Mouse (Mus musculus): Measurements from ENCODE around the gene Hkdc1. TPM values are rescaled to one million over a fixed set of nuclear protein-coding genes. Genes with fewer than 3 reads are reported as not detected.
"Not testable (repeated sequence)": the region's sequence is repeated elsewhere in the genome, so short reads cannot be mapped to it uniquely, and the experiment has no call there.

Hkdc1 gene
- total RNA-seq (2021) (not detected), polyA plus RNA-seq (2012; rRNA removed) (not detected in 2 replicates)
- long read RNA-seq, result 0 reads

DNA sequence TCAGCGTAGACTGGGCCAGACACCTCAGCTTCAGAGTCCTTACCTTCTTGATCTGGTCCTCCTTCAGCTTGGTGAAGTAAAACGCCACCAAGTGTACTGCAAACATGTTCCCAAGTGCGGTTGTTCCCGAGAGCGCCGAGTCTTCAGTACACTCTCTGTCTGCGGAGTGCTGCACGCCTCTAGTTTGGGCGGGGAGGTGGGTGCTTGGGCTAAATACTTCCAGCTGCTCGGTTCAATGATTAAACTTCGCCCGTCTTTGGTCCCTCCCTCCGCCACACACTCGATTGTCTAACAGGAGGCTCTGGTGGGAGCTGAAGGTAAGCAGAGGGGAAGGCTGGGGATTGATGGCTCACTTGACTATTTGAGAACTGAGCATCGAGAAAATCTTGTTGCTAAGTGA is at the start of gene Hkdc1:
Gene Hkdc1 (minus strand): TSS at position 237 of the 400 bp plus-strand sequence.
- WGBS, result 66% methylated on average over 15 of the region's 15 CpGs
- no peak within 1 kb of the TSS for H3K4me3 ChIP-seq
- no peak within 1 kb of the TSS for H3K27ac ChIP-seq
- intact Hi-C loops (cut with DNase I), result no loop called here
- H3K9ac ChIP-seq (ENCODE audit: low read depth, low read length), result no peak within 1 kb of the TSS
- H3K36me3 ChIP-seq (ENCODE audit: control insufficient read depth, insufficient read depth, low read length), result no peaks in the 10 kb centered on the region
- no peaks in the 10 kb centered on the region for H3K79me2 ChIP-seq (replicated peaks; ENCODE audit: control insufficient read depth, insufficient read depth, low read length)
- TF ChIP-seq EP300 (IDR thresholded peaks at IDR 0.05; ENCODE audit: insufficient read depth, low read depth, low read length) (no peak), POLR2A (IDR thresholded peaks at IDR 0.05; ENCODE audit: insufficient read depth, low read depth, low read length) (no peak), CTCF (IDR thresholded peaks at IDR 0.05) (no peak)
- DNase-seq, result no peak
- no peaks in the 10 kb centered on the region for H3K4me1 ChIP-seq (ENCODE audit: control insufficient read depth, insufficient read depth, low read length)
- H3K27me3 ChIP-seq (ENCODE audit: control insufficient read depth, insufficient read depth, low read length), result no peaks in the 10 kb centered on the region

GRCm38 (mm10) chr10:62471105-62471504 is 48.8 kb upstream of the Hkdc1 start:
- no peak overlapping the region for H3K27ac ChIP-seq
- WGBS, result 39% methylated on average over 5 of the region's 5 CpGs
- no peak overlapping the region for H3K4me3 ChIP-seq
- no peaks in the 10 kb centered on the region; the same call in 1 of the 2 replicates for H3K36me3 ChIP-seq (ENCODE audit: control insufficient read depth, insufficient read depth, low read length)
- no peak overlapping the region for H3K9ac ChIP-seq (ENCODE audit: low read depth, low read length)
- intact Hi-C loops (cut with DNase I), result no loop called here
- no peaks in the 10 kb centered on the region for H3K27me3 ChIP-seq (ENCODE audit: control insufficient read depth, insufficient read depth, low read length)
- H3K79me2 ChIP-seq (replicated peaks; ENCODE audit: control insufficient read depth, insufficient read depth, low read length), result peaks cover 1% of the 10 kb centered on the region
- no peak for TF ChIP-seq CTCF (IDR thresholded peaks at IDR 0.05)
- no peak for TF ChIP-seq POLR2A (IDR thresholded peaks at IDR 0.05; ENCODE audit: insufficient read depth, low read depth, low read length)
- TF ChIP-seq EP300 (IDR thresholded peaks at IDR 0.05; ENCODE audit: insufficient read depth, low read depth, low read length), result no peak
- no peak for DNase-seq
- no peaks in the 10 kb centered on the region for H3K4me1 ChIP-seq (ENCODE audit: control insufficient read depth, insufficient read depth, low read length)

- Histone ChIP-seq H3K27me3 (ENCODE audit: control insufficient read depth, insufficient read depth, low read length) (no peaks in the 10 kb centered on the region), H3K9ac (ENCODE audit: low read depth, low read length) (no peak overlapping the region), H3K27ac (no peak overlapping the region), H3K4me3 (no peak overlapping the region), H3K36me3 (ENCODE audit: control insufficient read depth, insufficient read depth, low read length) (no peaks in the 10 kb centered on the region; the same call in 1 of the 2 replicates), H3K4me1 (ENCODE audit: control insufficient read depth, insufficient read depth, low read length) (no peaks in the 10 kb centered on the region), H3K79me2 (replicated peaks; ENCODE audit: control insufficient read depth, insufficient read depth, low read length) (no peaks in the 10 kb centered on the region; the same call in 1 of the 2 replicates)
- TF ChIP-seq POLR2A (IDR thresholded peaks at IDR 0.05; ENCODE audit: insufficient read depth, low read depth, low read length) (no peak), EP300 (IDR thresholded peaks at IDR 0.05; ENCODE audit: insufficient read depth, low read depth, low read length) (no peak), CTCF (IDR thresholded peaks at IDR 0.05) (no peak)
- DNase-seq, result no peak
- intact Hi-C loops (cut with DNase I), result no loop called here
- 88% methylated on average over 4 of the region's 4 CpGs for WGBS
These were observed 47.4 kb upstream of the Hkdc1 start for GRCm38 (mm10) chr10:62469736-62470135.

GRCm38 (mm10) chr10:62461321-62461720 is 39.0 kb upstream of the Hkdc1 start:
- H3K9ac ChIP-seq (ENCODE audit: low read depth, low read length), result no peak overlapping the region
- no peaks in the 10 kb centered on the region for H3K27me3 ChIP-seq (ENCODE audit: control insufficient read depth, insufficient read depth, low read length)
- no peak for DNase-seq
- no peaks in the 10 kb centered on the region for H3K79me2 ChIP-seq (replicated peaks; ENCODE audit: control insufficient read depth, insufficient read depth, low read length)
- no peak overlapping the region for H3K27ac ChIP-seq
- intact Hi-C loops (cut with DNase I), result no loop called here
- no peak for TF ChIP-seq POLR2A (IDR thresholded peaks at IDR 0.05; ENCODE audit: insufficient read depth, low read depth, low read length)
- no peak for TF ChIP-seq CTCF (IDR thresholded peaks at IDR 0.05)
- TF ChIP-seq EP300 (IDR thresholded peaks at IDR 0.05; ENCODE audit: insufficient read depth, low read depth, low read length), result no peak
- no peaks in the 10 kb centered on the region; the same call in 1 of the 2 replicates for H3K36me3 ChIP-seq (ENCODE audit: control insufficient read depth, insufficient read depth, low read length)
- no peaks in the 10 kb centered on the region for H3K4me1 ChIP-seq (ENCODE audit: control insufficient read depth, insufficient read depth, low read length)
- no peak overlapping the region for H3K4me3 ChIP-seq

- H3K79me2 ChIP-seq (replicated peaks; ENCODE audit: control insufficient read depth, insufficient read depth, low read length); DNase-seq; intact Hi-C loops (cut with DNase I); H3K27ac ChIP-seq; H3K27me3 ChIP-seq (ENCODE audit: control insufficient read depth, insufficient read depth, low read length); H3K4me3 ChIP-seq; H3K4me1 ChIP-seq (ENCODE audit: control insufficient read depth, insufficient read depth, low read length); H3K9ac ChIP-seq (ENCODE audit: low read depth, low read length); H3K36me3 ChIP-seq (ENCODE audit: control insufficient read depth, insufficient read depth, low read length): not testable (repeated sequence)
- 66% methylated on average over 11 of the region's 11 CpGs for WGBS
These were observed 29.7 kb upstream of the Hkdc1 start for GRCm38 (mm10) chr10:62452001-62452400.

- Histone ChIP-seq H3K9ac (ENCODE audit: low read depth, low read length) (peak overlapping the region; percentile 85), H3K36me3 (ENCODE audit: control insufficient read depth, insufficient read depth, low read length) (no peaks in the 10 kb centered on the region), H3K4me1 (ENCODE audit: control insufficient read depth, insufficient read depth, low read length) (peaks cover 3% of the 10 kb centered on the region), H3K79me2 (replicated peaks; ENCODE audit: control insufficient read depth, insufficient read depth, low read length) (no peaks in the 10 kb centered on the region), H3K27me3 (ENCODE audit: control insufficient read depth, insufficient read depth, low read length) (no peaks in the 10 kb centered on the region), H3K27ac (peak overlapping the region; percentile 99), H3K4me3 (peak overlapping the region; percentile 83)
- WGBS, result 33% methylated on average over 18 of the region's 18 CpGs
- no peak for TF ChIP-seq CTCF (IDR thresholded peaks at IDR 0.05)
- TF ChIP-seq EP300 (IDR thresholded peaks at IDR 0.05; ENCODE audit: insufficient read depth, low read depth, low read length), result no peak
- TF ChIP-seq POLR2A (IDR thresholded peaks at IDR 0.05; ENCODE audit: insufficient read depth, low read depth, low read length), result no peak
- no peak for DNase-seq
- intact Hi-C loops (cut with DNase I), result no loop called here
These were observed 28.0 kb upstream of the Hkdc1 start for GRCm38 (mm10) chr10:62450280-62450640.

Measured in heart, adult 2 months (tissue).